Mouse (Mus musculus) cerebellum, adult 2 months (tissue): ENCODE measurements around the gene Zfp92.

ENCODE experiments used
- CTCF ChIP-seq: fragments of 200-500 bp; IDR thresholded peaks from 2 replicates; pipeline ENCODE4 v1.5.1; 2011; ENCODE audit warnings: low read depth, mild to moderate bottlenecking, control low read depth, low read length, moderate library complexity, borderline replicate concordance; ENCODE audit not compliant: insufficient read depth
- POLR2A ChIP-seq: fragments of 200-500 bp; IDR thresholded peaks from 2 replicates; pipeline ENCODE4 v1.6.1; 2011; ENCODE audit warnings: low read length, control low read depth, borderline replicate concordance; ENCODE audit not compliant: insufficient read depth

- TF ChIP-seq POLR2A (no peak), CTCF (no peak)
Observed at GRCm38 (mm10) chrX:73384419-73384818, 26.5 kb upstream of the Zfp92 start.
